Mouse (Mus musculus): Measurements from ENCODE around the gene 2310061N02Rik. TPM values are rescaled to one million over a fixed set of nuclear protein-coding genes. Genes with fewer than 3 reads are reported as not detected.

The 2310061N02Rik gene
- total and polyA plus RNA-seq, 2 experiments from 2014 or later = not detected

DNA sequence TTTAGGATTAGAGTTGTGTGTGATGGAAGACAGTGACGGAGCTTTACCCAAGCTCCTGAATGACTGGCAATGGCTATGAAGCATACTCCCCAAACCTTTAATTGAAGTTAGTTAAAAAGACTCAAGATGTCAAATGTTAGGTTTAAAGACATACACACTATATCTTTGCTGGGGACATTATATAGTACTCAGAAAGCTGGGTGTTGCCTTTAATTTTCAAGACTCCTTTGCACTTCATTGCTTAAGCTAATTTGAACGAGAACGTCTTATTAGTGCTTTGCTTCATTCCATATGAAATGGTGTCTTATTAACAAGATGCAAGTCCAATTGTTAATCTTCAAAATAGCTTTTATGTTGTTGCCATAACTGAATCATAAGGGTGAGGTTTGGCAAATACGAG, 36.2 kb downstream of the 2310061N02Rik start, which contains the start of gene Krtap27-1:
Krtap27-1 (minus strand) TSS at position 101 of the 400 bp plus-strand sequence.
- H3K4me2 ChIP-seq (ENCODE audit: low read depth, low read length) = no peak within 1 kb of the TSS
- H3K4me1 ChIP-seq (ENCODE audit: insufficient read depth, low read length) = no peaks in the 10 kb centered on the region
- TF ChIP-seq CTCF (IDR thresholded peaks at IDR 0.05; ENCODE audit: low read depth) = no peak
- DNase-seq (ENCODE audit: low spot score) (no peak), ATAC-seq (no peak)
- no peak within 1 kb of the TSS for H3K4me3 ChIP-seq (ENCODE audit: low read length)
- H3K27me3 ChIP-seq (ENCODE audit: insufficient read depth, low read length) = no peaks in the 10 kb centered on the region
- no peaks in the 10 kb centered on the region for H3K36me3 ChIP-seq (ENCODE audit: insufficient read depth, low read length)
- H3K27ac ChIP-seq = no peak within 1 kb of the TSS
- no peak within 1 kb of the TSS for H3K9ac ChIP-seq (replicated peaks; ENCODE audit: low read length)
- H3K9me3 ChIP-seq (ENCODE audit: low read length) = no peaks in the 10 kb centered on the region
- 89% methylated on average over 4 of the region's 4 CpGs for WGBS

GRCm38 (mm10) chr16:88657426-88657825, 50.3 kb downstream of the 2310061N02Rik start:
- ATAC-seq (peak; percentile 82), DNase-seq (ENCODE audit: low spot score) (peak; percentile 68)
- Histone ChIP-seq H3K4me3 (ENCODE audit: low read length) (no peak overlapping the region), H3K27ac (no peak overlapping the region), H3K9me3 (ENCODE audit: low read length) (no peaks in the 10 kb centered on the region), H3K27me3 (ENCODE audit: insufficient read depth, low read length) (no peaks in the 10 kb centered on the region), H3K36me3 (ENCODE audit: insufficient read depth, low read length) (no peaks in the 10 kb centered on the region), H3K4me2 (ENCODE audit: low read depth, low read length) (no peak overlapping the region), H3K4me1 (ENCODE audit: insufficient read depth, low read length) (no peaks in the 10 kb centered on the region), H3K9ac (replicated peaks; ENCODE audit: low read length) (no peak overlapping the region)
- TF ChIP-seq CTCF (IDR thresholded peaks at IDR 0.05; ENCODE audit: low read depth) = peak; percentile 69
- WGBS = 15% methylated on average over 1 of the region's 1 CpGs

Other genes with a start within 250 kb of the 2310061N02Rik start
- gene Cldn17, start 201.0 kb downstream of the 2310061N02Rik start, total RNA-seq (2014; rRNA removed) = not detected in 2 replicates
- not detected in 2 replicates for gene Cldn17, start 201.0 kb downstream of the 2310061N02Rik start, polyA plus RNA-seq (2015; fragmentation: Nextera tagmentation; extraction: Ambion mirVana)
- gene Cldn8, start 144.8 kb downstream of the 2310061N02Rik start, total RNA-seq (2014; rRNA removed) = not detected in 2 replicates
- not detected in 2 replicates for gene Cldn8, start 144.8 kb downstream of the 2310061N02Rik start, polyA plus RNA-seq (2015; fragmentation: Nextera tagmentation; extraction: Ambion mirVana)
- not detected in 2 replicates for gene Krtap24-1, start 95.7 kb downstream of the 2310061N02Rik start, total RNA-seq (2014; rRNA removed)
- gene Krtap24-1, start 95.7 kb downstream of the 2310061N02Rik start, polyA plus RNA-seq (2015; fragmentation: Nextera tagmentation; extraction: Ambion mirVana) = not detected in 2 replicates
- gene 2310079G19Rik, start 80.3 kb downstream of the 2310061N02Rik start, total RNA-seq (2014; rRNA removed) = not detected in 2 replicates
- not detected in 2 replicates for gene 2310079G19Rik, start 80.3 kb downstream of the 2310061N02Rik start, polyA plus RNA-seq (2015; fragmentation: Nextera tagmentation; extraction: Ambion mirVana)
- not detected in 2 replicates for gene Krtap26-1, start 60.2 kb downstream of the 2310061N02Rik start, total RNA-seq (2014; rRNA removed)
- gene Krtap26-1, start 60.2 kb downstream of the 2310061N02Rik start, polyA plus RNA-seq (2015; fragmentation: Nextera tagmentation; extraction: Ambion mirVana) = not detected in 2 replicates
- not detected in 2 replicates for gene Krtap27-1, start 36.3 kb downstream of the 2310061N02Rik start, total RNA-seq (2014; rRNA removed)
- gene Krtap27-1, start 36.3 kb downstream of the 2310061N02Rik start, polyA plus RNA-seq (2015; fragmentation: Nextera tagmentation; extraction: Ambion mirVana) = not detected in 2 replicates
- not detected in 2 replicates for gene Krtap13-1, start 20.9 kb upstream of the 2310061N02Rik start, total RNA-seq (2014; rRNA removed)
- gene Krtap13-1, start 20.9 kb upstream of the 2310061N02Rik start, polyA plus RNA-seq (2015; fragmentation: Nextera tagmentation; extraction: Ambion mirVana) = not detected in 2 replicates
- not detected in 2 replicates for gene Krtap13, start 43.7 kb upstream of the 2310061N02Rik start, total RNA-seq (2014; rRNA removed)
- gene Krtap13, start 43.7 kb upstream of the 2310061N02Rik start, polyA plus RNA-seq (2015; fragmentation: Nextera tagmentation; extraction: Ambion mirVana) = not detected in 2 replicates
- not detected in 2 replicates for gene 2310034C09Rik, start 50.9 kb upstream of the 2310061N02Rik start, total RNA-seq (2014; rRNA removed)
- not detected in 2 replicates for gene 2310034C09Rik, start 50.9 kb upstream of the 2310061N02Rik start, polyA plus RNA-seq (2015; fragmentation: Nextera tagmentation; extraction: Ambion mirVana)
- not detected in 2 replicates for gene 2310057N15Rik, start 66.2 kb upstream of the 2310061N02Rik start, total RNA-seq (2014; rRNA removed)
- gene 2310057N15Rik, start 66.2 kb upstream of the 2310061N02Rik start, polyA plus RNA-seq (2015; fragmentation: Nextera tagmentation; extraction: Ambion mirVana) = not detected in 2 replicates
- gene Gm5965, start 69.9 kb upstream of the 2310061N02Rik start, total RNA-seq (2014; rRNA removed) = not detected in 2 replicates
- not detected in 2 replicates for gene Gm5965, start 69.9 kb upstream of the 2310061N02Rik start, polyA plus RNA-seq (2015; fragmentation: Nextera tagmentation; extraction: Ambion mirVana)
- not detected in 2 replicates for gene Gm20741, start 104.3 kb upstream of the 2310061N02Rik start, total RNA-seq (2014; rRNA removed)
- gene Gm20741, start 104.3 kb upstream of the 2310061N02Rik start, polyA plus RNA-seq (2015; fragmentation: Nextera tagmentation; extraction: Ambion mirVana) = not detected in 2 replicates
- gene Krtap15, start 112.3 kb upstream of the 2310061N02Rik start, total RNA-seq (2014; rRNA removed) = not detected in 2 replicates
- gene Krtap15, start 112.3 kb upstream of the 2310061N02Rik start, polyA plus RNA-seq (2015; fragmentation: Nextera tagmentation; extraction: Ambion mirVana) = not detected in 2 replicates
- gene Krtap14, start 118.2 kb upstream of the 2310061N02Rik start, total RNA-seq (2014; rRNA removed) = not detected in 2 replicates
- gene Krtap14, start 118.2 kb upstream of the 2310061N02Rik start, polyA plus RNA-seq (2015; fragmentation: Nextera tagmentation; extraction: Ambion mirVana) = not detected in 2 replicates
- gene Krtap19-1, start 161.4 kb upstream of the 2310061N02Rik start, total RNA-seq (2014; rRNA removed) = not detected in 2 replicates
- gene Krtap19-1, start 161.4 kb upstream of the 2310061N02Rik start, polyA plus RNA-seq (2015; fragmentation: Nextera tagmentation; extraction: Ambion mirVana) = not detected in 2 replicates
- gene Krtap19-2, start 166.3 kb upstream of the 2310061N02Rik start, total RNA-seq (2014; rRNA removed) = not detected in 2 replicates
- not detected in 2 replicates for gene Krtap19-2, start 166.3 kb upstream of the 2310061N02Rik start, polyA plus RNA-seq (2015; fragmentation: Nextera tagmentation; extraction: Ambion mirVana)
- not detected in 2 replicates for gene Krtap19-3, start 170.1 kb upstream of the 2310061N02Rik start, total RNA-seq (2014; rRNA removed)
- gene Krtap19-3, start 170.1 kb upstream of the 2310061N02Rik start, polyA plus RNA-seq (2015; fragmentation: Nextera tagmentation; extraction: Ambion mirVana) = not detected in 2 replicates
- gene Krtap19-4, start 177.1 kb upstream of the 2310061N02Rik start, total RNA-seq (2014; rRNA removed) = not detected in 2 replicates
- not detected in 2 replicates for gene Krtap19-4, start 177.1 kb upstream of the 2310061N02Rik start, polyA plus RNA-seq (2015; fragmentation: Nextera tagmentation; extraction: Ambion mirVana)
- gene Krtap19-5, start 188.5 kb upstream of the 2310061N02Rik start, total RNA-seq (2014; rRNA removed) = not detected in 2 replicates
- not detected in 2 replicates for gene Krtap19-5, start 188.5 kb upstream of the 2310061N02Rik start, polyA plus RNA-seq (2015; fragmentation: Nextera tagmentation; extraction: Ambion mirVana)
- not detected in 2 replicates for gene Krtap19-9b, start 224.3 kb upstream of the 2310061N02Rik start, total RNA-seq (2014; rRNA removed)
- not detected in 2 replicates for gene Krtap19-9b, start 224.3 kb upstream of the 2310061N02Rik start, polyA plus RNA-seq (2015; fragmentation: Nextera tagmentation; extraction: Ambion mirVana)

All from hindbrain, postnatal 0 days (tissue).